Mouse (Mus musculus): ENCODE results near the gene Gm21616.
"Not testable (repeated sequence)": the region's sequence is repeated elsewhere in the genome, so short reads cannot be mapped to it uniquely, and the experiment has no call there.

Gene Gm21616

GRCm38 (mm10) chrX:125435242-125435641 lies at the start of gene Gm21616:
Gene Gm21616 (plus strand): TSS chrX:125435542.
- DNase-seq (ENCODE audit: low read depth, low spot score), result not testable (repeated sequence)
